Mouse (Mus musculus) lung, embryonic 15.5 days (tissue): ENCODE measurements around the gene Cts3. TPM values are rescaled to one million over a fixed set of nuclear protein-coding genes. Genes with fewer than 3 reads are reported as not detected.
"Not testable (repeated sequence)": the region's sequence is repeated elsewhere in the genome, so short reads cannot be mapped to it uniquely, and the experiment has no call there.

Source experiments
- ATAC-seq: fragments of 200-750 bp; cut with Nextera tagmentation; 2 replicates; pipeline ENCODE4 v1.8.0; 2017; ENCODE audit warnings: moderate number of reproducible peaks, borderline replicate concordance; ENCODE audit not compliant: low FRiP score, low TSS enrichment; ENCODE audit errors: extremely low read depth
- H3K27ac ChIP-seq: fragments of 300-500 bp; sonication (generic); 2 replicates; pipeline ENCODE4 v1.5.1; 2015; ENCODE audit warnings: moderate library complexity, mild to moderate bottlenecking, inconsistent platforms
- H3K27me3 ChIP-seq: fragments of 300-500 bp; sonication (generic); 2 replicates; pipeline ENCODE4 v1.6.1; 2015; ENCODE audit warnings: inconsistent platforms
- H3K36me3 ChIP-seq: fragments of 300-500 bp; sonication (generic); 2 replicates; pipeline ENCODE4 v1.6.1; 2015; ENCODE audit warnings: inconsistent platforms
- H3K4me1 ChIP-seq: fragments of 300-500 bp; sonication (generic); 2 replicates; pipeline ENCODE4 v1.6.1; 2015; ENCODE audit warnings: inconsistent platforms
- H3K4me2 ChIP-seq: fragments of 300-500 bp; sonication (generic); 2 replicates; pipeline ENCODE4 v1.6.1; 2015; ENCODE audit warnings: inconsistent platforms, mild to moderate bottlenecking, moderate library complexity
- H3K4me3 ChIP-seq: fragments of 300-500 bp; sonication (generic); 2 replicates; pipeline ENCODE4 v1.5.1; 2015; ENCODE audit warnings: mild to moderate bottlenecking, inconsistent platforms
- H3K9ac ChIP-seq: fragments of 300-500 bp; sonication (generic); 2 replicates; pipeline ENCODE4 v1.6.1; 2015; ENCODE audit warnings: inconsistent platforms
- H3K9me3 ChIP-seq: fragments of 300-500 bp; sonication (generic); 2 replicates; pipeline ENCODE4 v1.6.1; 2016; ENCODE audit warnings: inconsistent platforms
- WGBS: fragments of 180-500 bp; shearing (Covaris S2); methylation state at CpG from one replicate; pipeline ENCODE4 v1.1.7; 2015; 5-methylcytosine and 5-hydroxymethylcytosine counted together
- polyA plus RNA-seq: library from polyadenylated mRNA; unstranded; fragments of >200 nt; fragmentation: Nextera tagmentation; extraction: Ambion mirVana; gene quantifications from 2 replicates; pipeline ENCODE4 v1.2.1, GENCODE M21; 2015

Gene Cts3
- polyA plus RNA-seq = not detected in 2 replicates

DNA sequence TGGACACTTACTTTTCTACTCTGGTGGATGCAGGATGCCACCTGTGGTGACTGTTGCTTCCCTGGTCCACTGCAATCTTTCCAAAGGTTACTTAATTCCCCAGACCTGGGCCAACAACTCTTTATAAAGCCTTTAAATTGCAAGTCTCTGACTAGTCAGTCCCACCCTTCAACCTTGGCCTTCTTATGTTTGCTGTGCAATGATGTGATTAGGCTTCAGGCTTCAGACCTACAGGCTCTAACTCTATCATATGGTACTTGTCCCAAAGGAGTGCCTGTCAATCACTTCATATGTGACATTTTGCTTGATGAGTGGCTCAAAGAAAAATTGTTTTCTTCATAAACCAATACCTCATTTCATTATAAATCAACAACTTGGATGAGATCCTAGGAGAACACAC is at the start of gene Cts3:
Cts3 (minus strand) TSS at position 101 of the 400 bp plus-strand sequence.
- Histone ChIP-seq H3K4me1 (no peaks in the 10 kb centered on the region), H3K27ac (no peak within 1 kb of the TSS), H3K4me2 (no peak within 1 kb of the TSS), H3K4me3 (no peak within 1 kb of the TSS), H3K9ac (no peak within 1 kb of the TSS), H3K9me3 (no peaks in the 10 kb centered on the region), H3K27me3 (no peaks in the 10 kb centered on the region), H3K36me3 (no peaks in the 10 kb centered on the region)
- no peak for ATAC-seq

DNA sequence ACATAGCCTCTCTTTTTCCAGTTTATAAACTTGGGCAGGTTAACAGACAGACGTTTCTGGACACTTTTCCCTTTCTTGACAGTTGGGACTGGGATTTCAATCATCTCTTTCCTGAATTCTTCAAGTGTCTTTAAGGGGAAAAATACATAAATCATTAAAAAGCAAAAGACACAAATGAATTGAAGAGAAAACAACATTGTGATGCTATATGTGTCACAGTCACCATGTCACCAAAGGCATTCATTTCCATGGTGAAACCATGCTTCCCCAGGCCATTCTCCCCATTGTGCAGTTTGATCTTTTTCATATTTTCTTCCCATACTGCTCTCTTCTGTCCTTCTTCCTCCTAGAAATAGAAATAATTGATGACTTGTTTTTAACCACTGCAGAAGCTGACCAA is 1.9 kb downstream of the Cts3 start, which contains the start of gene Gm49352:
Gm49352 (minus strand) TSS at position 101 of the 400 bp plus-strand sequence.
- H3K9me3 ChIP-seq, H3K27me3 ChIP-seq, H3K36me3 ChIP-seq, H3K4me3 ChIP-seq, ATAC-seq, H3K9ac ChIP-seq, H3K27ac ChIP-seq, H3K4me2 ChIP-seq, H3K4me1 ChIP-seq: not testable (repeated sequence)
- WGBS = 30% methylated on average over 1 of the region's 1 CpGs

DNA sequence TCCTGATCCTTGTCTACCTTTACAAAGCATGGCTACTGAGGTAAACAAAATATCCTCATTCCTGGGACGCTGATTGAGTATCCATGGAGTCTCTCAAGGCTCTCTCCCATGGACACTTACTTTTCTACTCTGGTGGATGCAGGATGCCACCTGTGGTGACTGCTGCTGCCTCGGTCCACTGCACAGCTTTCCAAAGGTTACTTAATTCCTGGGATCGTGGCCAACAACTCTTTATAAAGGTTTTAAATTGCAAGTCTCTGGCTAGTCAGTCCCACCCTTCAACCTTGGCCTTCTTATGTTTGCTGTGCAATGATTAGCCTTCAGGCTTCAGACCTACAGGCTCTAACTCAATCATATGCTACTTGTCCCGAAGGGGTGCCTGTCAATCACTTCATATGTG is 28.3 kb downstream of the Cts3 start, which contains the start of gene Ctsm:
Ctsm (minus strand) TSS at position 209 of the 400 bp plus-strand sequence.
- Histone ChIP-seq H3K27ac (no peak within 1 kb of the TSS), H3K27me3 (no peaks in the 10 kb centered on the region), H3K4me3 (no peak within 1 kb of the TSS), H3K36me3 (no peaks in the 10 kb centered on the region), H3K9me3 (peaks cover 4% of the 10 kb centered on the region; the same call in 1 of the 2 replicates), H3K4me1 (no peaks in the 10 kb centered on the region), H3K4me2 (no peak within 1 kb of the TSS), H3K9ac (no peak within 1 kb of the TSS)
- 55% methylated on average over 4 of the region's 4 CpGs for WGBS
- ATAC-seq = no peak

Other genes starting within 250 kb of the Cts3 start
- not detected in 2 replicates for gene Cts7, start 211.9 kb downstream of the Cts3 start, polyA plus RNA-seq
- gene Ctsm, start 28.3 kb downstream of the Cts3 start, polyA plus RNA-seq = not detected in 2 replicates
- not detected in 2 replicates for gene Gm49352, start 2.0 kb downstream of the Cts3 start, polyA plus RNA-seq